Mouse (Mus musculus): ENCODE results near the gene Magi2. TPM values are rescaled to one million over a fixed set of nuclear protein-coding genes. Genes with fewer than 3 reads are reported as not detected.
"Not testable (repeated sequence)": the region's sequence is repeated elsewhere in the genome, so short reads cannot be mapped to it uniquely, and the experiment has no call there.

Magi2 gene
- polyA plus RNA-seq, 1 experiment: 0.18 TPM

DNA sequence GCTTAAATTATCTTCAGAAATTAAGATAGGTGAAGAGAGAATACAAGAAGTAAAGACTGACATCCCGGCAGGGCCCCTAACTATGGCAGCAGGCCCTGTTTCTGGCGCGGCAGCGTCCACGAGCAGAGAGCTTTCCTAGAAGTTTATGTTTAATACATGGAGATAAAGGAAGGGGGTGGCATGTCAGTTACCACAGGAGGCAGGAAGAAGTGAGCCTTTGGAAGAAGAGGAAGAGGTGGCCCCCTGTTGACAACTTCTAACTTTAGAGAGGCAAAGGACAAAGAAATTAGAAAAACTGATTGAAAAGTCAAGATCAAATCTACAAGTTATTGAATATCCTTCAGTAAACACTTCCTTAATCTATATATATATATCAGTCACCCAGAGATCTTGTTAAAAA lies 1281.8 kb downstream of the Magi2 start:
- TF ChIP-seq CTCF (IDR thresholded peaks at IDR 0.05; ENCODE audit: control insufficient read depth, insufficient read depth, insufficient read length) (no peak), MAX (IDR thresholded peaks at IDR 0.05) (no peak), MYOG (IDR thresholded peaks at IDR 0.05; ENCODE audit: control insufficient read depth, extremely low read depth, insufficient read length) (no peak), MYOD1 (IDR thresholded peaks at IDR 0.05; ENCODE audit: control insufficient read depth, insufficient read length, low read depth) (no peak), CEBPB (IDR thresholded peaks at IDR 0.05; ENCODE audit: low read depth) (no peak), FOSL1 (IDR thresholded peaks at IDR 0.05; ENCODE audit: insufficient read depth, low read length, poor library complexity, severe bottlenecking) (no peak), USF1 (IDR thresholded peaks at IDR 0.05; ENCODE audit: low read depth) (no peak)
- H3K79me3 ChIP-seq (ENCODE audit: low read depth): no peaks in the 10 kb centered on the region
- no peak overlapping the region for H3ac ChIP-seq (ENCODE audit: control insufficient read depth, insufficient read length, low read depth)

DNA sequence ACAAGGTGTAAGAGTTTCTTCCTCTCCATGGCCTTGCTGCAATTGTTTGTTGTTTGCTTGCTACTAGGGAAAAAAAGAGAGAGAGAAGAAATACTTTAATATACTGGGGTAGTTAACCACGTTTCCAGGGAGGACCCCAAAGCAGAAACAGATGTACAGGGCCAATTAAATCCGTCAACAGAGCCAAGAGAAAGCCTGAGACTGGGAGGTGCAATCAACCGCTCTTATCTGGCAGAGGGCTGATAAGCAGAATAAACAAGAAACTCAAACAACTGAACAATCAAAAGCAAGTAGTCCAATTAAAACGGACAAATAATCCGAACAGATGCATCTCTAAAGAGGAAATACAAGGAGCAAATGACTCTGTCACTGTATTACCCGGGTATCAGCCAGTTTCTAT lies 1282.8 kb downstream of the Magi2 start:
- TF ChIP-seq FOSL1 (IDR thresholded peaks at IDR 0.05; ENCODE audit: insufficient read depth, low read length, poor library complexity, severe bottlenecking): no peak
- no peak for TF ChIP-seq MYOD1 (IDR thresholded peaks at IDR 0.05; ENCODE audit: control insufficient read depth, insufficient read length, low read depth)
- no peak for TF ChIP-seq USF1 (IDR thresholded peaks at IDR 0.05; ENCODE audit: low read depth)
- no peak for TF ChIP-seq MYOG (IDR thresholded peaks at IDR 0.05; ENCODE audit: control insufficient read depth, extremely low read depth, insufficient read length)
- TF ChIP-seq CTCF (IDR thresholded peaks at IDR 0.05; ENCODE audit: control insufficient read depth, insufficient read depth, insufficient read length): no peak
- H3K27me3 ChIP-seq (ENCODE audit: control insufficient read depth, insufficient read depth, insufficient read length): no peaks in the 10 kb centered on the region
- no peaks in the 10 kb centered on the region for H3K79me3 ChIP-seq (ENCODE audit: low read depth)
- H3K36me3 ChIP-seq (ENCODE audit: control insufficient read depth, insufficient read depth): no peaks in the 10 kb centered on the region
- no peaks in the 10 kb centered on the region for H3K79me2 ChIP-seq (ENCODE audit: control insufficient read depth, insufficient read depth)
- H3K4me3 ChIP-seq (ENCODE audit: insufficient read depth, poor library complexity, severe bottlenecking): no peak overlapping the region
- H3ac ChIP-seq (ENCODE audit: control insufficient read depth, insufficient read length, low read depth): no peak overlapping the region

More for the DNA sequence above, 1281.8 kb downstream of the Magi2 start:
- Histone ChIP-seq H3K27me3 (ENCODE audit: control insufficient read depth, insufficient read depth, insufficient read length) (no peaks in the 10 kb centered on the region), H3K4me3 (ENCODE audit: insufficient read depth, poor library complexity, severe bottlenecking) (no peak overlapping the region), H3K36me3 (ENCODE audit: control insufficient read depth, insufficient read depth) (no peaks in the 10 kb centered on the region), H3K79me2 (ENCODE audit: control insufficient read depth, insufficient read depth) (no peaks in the 10 kb centered on the region)

DNA sequence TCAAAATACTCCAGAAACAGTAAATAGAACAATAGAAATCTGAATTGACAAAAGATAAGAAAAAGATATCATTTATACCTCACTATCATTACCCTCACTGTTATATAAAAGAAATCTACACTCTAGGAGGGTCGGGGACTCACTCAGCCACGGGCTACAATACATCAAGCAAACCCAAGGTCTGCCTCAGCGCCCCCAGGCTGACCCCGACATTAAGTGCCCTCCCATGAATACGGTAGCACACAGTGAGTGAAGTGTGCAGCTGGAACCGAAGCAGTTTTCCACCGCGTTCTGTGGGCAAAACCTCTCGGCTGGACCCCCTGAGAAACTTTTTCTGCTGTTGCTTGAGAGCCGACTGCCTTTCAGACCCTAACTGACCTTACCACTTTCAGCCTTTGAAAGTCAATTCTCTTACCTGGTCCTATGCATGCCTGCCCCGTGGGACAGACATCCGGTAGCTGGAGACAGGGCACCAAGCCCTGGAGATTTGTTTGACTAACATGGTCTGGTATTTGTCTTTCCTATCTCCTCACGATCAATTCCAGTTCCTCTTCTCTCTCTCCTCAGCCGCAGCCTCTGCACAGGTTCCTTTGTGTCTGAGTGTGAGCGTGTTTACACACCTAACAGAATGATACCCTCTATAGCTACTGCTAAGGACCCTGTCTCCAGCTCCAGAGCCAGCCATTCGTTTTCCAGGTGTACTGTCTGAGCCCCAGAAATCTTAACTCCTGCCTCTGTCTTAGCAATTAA lies 1285.7 kb downstream of the Magi2 start:
- no peaks in the 10 kb centered on the region for H3K27me3 ChIP-seq (ENCODE audit: control insufficient read depth, insufficient read depth, insufficient read length)
- TF ChIP-seq MYOD1 (IDR thresholded peaks at IDR 0.05; ENCODE audit: control insufficient read depth, insufficient read length, low read depth) (no peak), MYOG (IDR thresholded peaks at IDR 0.05; ENCODE audit: control insufficient read depth, extremely low read depth, insufficient read length) (no peak), CTCF (IDR thresholded peaks at IDR 0.05; ENCODE audit: control insufficient read depth, insufficient read depth, insufficient read length) (no peak), USF1 (IDR thresholded peaks at IDR 0.05; ENCODE audit: low read depth) (no peak)
- no peaks in the 10 kb centered on the region for H3K79me2 ChIP-seq (ENCODE audit: control insufficient read depth, insufficient read depth)
- H3K36me3 ChIP-seq (ENCODE audit: control insufficient read depth, insufficient read depth): no peaks in the 10 kb centered on the region
- no peak overlapping the region for H3K4me3 ChIP-seq (ENCODE audit: insufficient read depth, poor library complexity, severe bottlenecking)
- no peak overlapping the region for H3ac ChIP-seq (ENCODE audit: control insufficient read depth, insufficient read length, low read depth)
- no peaks in the 10 kb centered on the region for H3K79me3 ChIP-seq (ENCODE audit: low read depth)

DNA sequence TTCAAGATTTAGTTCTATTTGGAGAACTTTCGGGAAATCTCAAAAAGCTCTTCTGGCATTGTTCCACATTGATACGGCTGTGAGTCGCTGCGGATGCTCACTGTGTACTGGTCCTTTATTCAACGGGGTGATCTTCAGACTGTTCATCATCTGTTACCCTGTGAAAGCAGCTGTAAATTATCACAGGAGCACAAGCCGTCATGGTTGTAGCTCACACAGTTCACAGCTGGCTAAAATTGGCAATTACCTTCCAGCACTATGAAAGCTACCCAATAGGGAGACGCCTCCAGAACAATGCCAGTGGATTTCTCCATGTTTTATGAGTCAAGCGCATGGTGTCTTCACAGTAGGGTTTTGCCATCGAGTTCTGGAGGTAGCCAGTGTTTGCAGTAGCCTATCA lies 1294.8 kb downstream of the Magi2 start:
- H3K79me2 ChIP-seq (ENCODE audit: control insufficient read depth, insufficient read depth): no peaks in the 10 kb centered on the region
- no peak overlapping the region for H3ac ChIP-seq (ENCODE audit: control insufficient read depth, insufficient read length, low read depth)
- no peaks in the 10 kb centered on the region for H3K79me3 ChIP-seq (ENCODE audit: low read depth)
- TF ChIP-seq MAX (IDR thresholded peaks at IDR 0.05) (no peak), FOSL1 (IDR thresholded peaks at IDR 0.05; ENCODE audit: insufficient read depth, low read length, poor library complexity, severe bottlenecking) (no peak), CEBPB (IDR thresholded peaks at IDR 0.05; ENCODE audit: low read depth) (no peak), USF1 (IDR thresholded peaks at IDR 0.05; ENCODE audit: low read depth) (no peak)
- H3K4me3 ChIP-seq (ENCODE audit: insufficient read depth, poor library complexity, severe bottlenecking): no peak overlapping the region
- H3K36me3 ChIP-seq (ENCODE audit: control insufficient read depth, insufficient read depth): no peaks in the 10 kb centered on the region
- H3K27me3 ChIP-seq (ENCODE audit: control insufficient read depth, insufficient read depth, insufficient read length): no peaks in the 10 kb centered on the region

DNA sequence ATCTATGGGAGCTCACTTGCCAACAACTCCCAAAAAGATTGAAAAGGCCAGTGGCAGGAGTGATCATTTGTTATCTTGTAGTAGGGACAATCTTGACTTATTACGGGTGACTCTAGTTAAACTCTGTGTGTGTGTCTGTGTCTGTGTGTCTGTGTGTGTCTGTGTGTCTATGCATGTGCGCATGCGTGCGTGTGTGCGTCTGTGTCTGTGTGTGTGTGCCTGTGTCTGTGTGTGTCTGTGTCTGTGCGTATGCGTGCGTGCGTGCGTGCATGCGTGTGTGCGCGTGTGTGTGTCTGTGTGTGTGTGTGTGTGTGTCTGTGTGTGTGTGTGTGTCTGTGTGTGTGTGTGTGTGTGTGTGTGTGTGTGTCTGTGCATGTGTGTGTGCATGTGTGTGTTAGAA lies 1295.2 kb downstream of the Magi2 start:
- TF ChIP-seq MYOG (IDR thresholded peaks at IDR 0.05; ENCODE audit: control insufficient read depth, extremely low read depth, insufficient read length) (no peak), USF1 (IDR thresholded peaks at IDR 0.05; ENCODE audit: low read depth) (no peak), CTCF (IDR thresholded peaks at IDR 0.05; ENCODE audit: control insufficient read depth, insufficient read depth, insufficient read length) (no peak), MAX (IDR thresholded peaks at IDR 0.05) (no peak), CEBPB (IDR thresholded peaks at IDR 0.05; ENCODE audit: low read depth) (no peak), MYOD1 (IDR thresholded peaks at IDR 0.05; ENCODE audit: control insufficient read depth, insufficient read length, low read depth) (no peak), FOSL1 (IDR thresholded peaks at IDR 0.05; ENCODE audit: insufficient read depth, low read length, poor library complexity, severe bottlenecking) (no peak)
- Histone ChIP-seq H3ac (ENCODE audit: control insufficient read depth, insufficient read length, low read depth) (no peak overlapping the region), H3K27me3 (ENCODE audit: control insufficient read depth, insufficient read depth, insufficient read length) (no peaks in the 10 kb centered on the region), H3K79me3 (ENCODE audit: low read depth) (no peaks in the 10 kb centered on the region), H3K4me3 (ENCODE audit: insufficient read depth, poor library complexity, severe bottlenecking) (no peak overlapping the region), H3K79me2 (ENCODE audit: control insufficient read depth, insufficient read depth) (no peaks in the 10 kb centered on the region), H3K36me3 (ENCODE audit: control insufficient read depth, insufficient read depth) (no peaks in the 10 kb centered on the region)

DNA sequence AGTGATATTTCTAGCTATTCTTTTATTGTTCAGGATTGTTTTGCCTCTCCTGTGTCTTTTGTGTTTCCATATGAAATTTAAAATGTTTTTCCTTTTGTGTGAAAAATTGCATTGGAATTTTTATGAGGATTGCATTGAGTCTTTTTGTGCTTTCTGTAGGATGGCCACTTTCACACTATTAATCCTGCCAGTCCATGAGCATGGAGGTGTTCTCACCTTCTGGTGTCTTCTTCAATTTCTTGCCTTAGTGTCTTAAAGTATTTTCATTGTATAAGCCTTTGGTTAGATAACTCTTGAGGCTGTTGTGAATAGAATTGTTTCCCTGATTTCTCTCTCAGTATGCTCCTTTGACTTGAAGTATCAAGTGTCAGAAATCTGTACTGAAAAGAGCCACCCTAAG lies 1296.9 kb downstream of the Magi2 start:
- Histone ChIP-seq H3K79me2 (ENCODE audit: control insufficient read depth, insufficient read depth) (no peaks in the 10 kb centered on the region), H3K27me3 (ENCODE audit: control insufficient read depth, insufficient read depth, insufficient read length) (no peaks in the 10 kb centered on the region), H3K4me3 (ENCODE audit: insufficient read depth, poor library complexity, severe bottlenecking) (no peak overlapping the region), H3K79me3 (ENCODE audit: low read depth) (no peaks in the 10 kb centered on the region), H3K36me3 (ENCODE audit: control insufficient read depth, insufficient read depth) (no peaks in the 10 kb centered on the region), H3ac (ENCODE audit: control insufficient read depth, insufficient read length, low read depth) (no peak overlapping the region)
- no peak for TF ChIP-seq MAX (IDR thresholded peaks at IDR 0.05)
- no peak for TF ChIP-seq CEBPB (IDR thresholded peaks at IDR 0.05; ENCODE audit: low read depth)
- TF ChIP-seq FOSL1 (IDR thresholded peaks at IDR 0.05; ENCODE audit: insufficient read depth, low read length, poor library complexity, severe bottlenecking): no peak
- no peak for TF ChIP-seq CTCF (IDR thresholded peaks at IDR 0.05; ENCODE audit: control insufficient read depth, insufficient read depth, insufficient read length)
- no peak for TF ChIP-seq MYOG (IDR thresholded peaks at IDR 0.05; ENCODE audit: control insufficient read depth, extremely low read depth, insufficient read length)
- TF ChIP-seq USF1 (IDR thresholded peaks at IDR 0.05; ENCODE audit: low read depth): no peak
- TF ChIP-seq MYOD1 (IDR thresholded peaks at IDR 0.05; ENCODE audit: control insufficient read depth, insufficient read length, low read depth): no peak

DNA sequence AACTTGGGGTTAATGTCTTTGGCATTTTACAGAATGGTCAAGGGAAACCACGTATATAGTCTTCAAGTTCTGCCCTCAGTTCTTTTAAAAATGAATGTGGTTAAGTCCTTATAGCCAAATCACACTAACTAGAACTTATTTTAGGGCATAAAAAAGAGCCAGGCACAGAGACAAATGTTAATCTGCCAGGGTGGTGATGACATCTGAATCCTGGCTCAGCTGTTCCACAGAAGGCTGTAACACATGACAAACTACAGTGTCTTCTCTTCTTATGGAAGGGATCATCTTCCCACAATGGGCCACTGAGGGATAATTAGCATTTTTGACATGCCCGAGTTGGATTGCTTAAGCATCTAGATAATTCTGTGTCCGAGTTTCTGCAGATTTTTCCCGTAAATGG lies 1299.8 kb downstream of the Magi2 start:
- not testable (repeated sequence) for H3ac ChIP-seq (ENCODE audit: control insufficient read depth, insufficient read length, low read depth); H3K27me3 ChIP-seq (ENCODE audit: control insufficient read depth, insufficient read depth, insufficient read length); H3K79me2 ChIP-seq (ENCODE audit: control insufficient read depth, insufficient read depth); H3K4me3 ChIP-seq (ENCODE audit: insufficient read depth, poor library complexity, severe bottlenecking); H3K79me3 ChIP-seq (ENCODE audit: low read depth); H3K36me3 ChIP-seq (ENCODE audit: control insufficient read depth, insufficient read depth)

Data from C2C12 (cell line).